Mouse (Mus musculus): Measurements from ENCODE around the gene Usp37. TPM values are rescaled to one million over a fixed set of nuclear protein-coding genes. Genes with fewer than 3 reads are reported as not detected.
"Not testable (repeated sequence)": the region's sequence is repeated elsewhere in the genome, so short reads cannot be mapped to it uniquely, and the experiment has no call there.

Gene Usp37
- polyA plus RNA-seq, 1 experiment from 2014 or later, result 28.1 TPM

GRCm38 (mm10) chr1:74524746-74525145 is 19.3 kb downstream of the Usp37 start:
- ATAC-seq (ENCODE audit: low FRiP score), result no peak
- no peak overlapping the region for H3K9ac ChIP-seq
- no peaks in the 10 kb centered on the region for H3K4me1 ChIP-seq (replicated peaks)
- no peaks in the 10 kb centered on the region for H3K9me3 ChIP-seq
- 93% methylated on average over 4 of the region's 4 CpGs for WGBS
- H3K4me3 ChIP-seq, result no peak overlapping the region
- no peak overlapping the region for H3K4me2 ChIP-seq
- no peaks in the 10 kb centered on the region for H3K27me3 ChIP-seq
- no peak overlapping the region for H3K27ac ChIP-seq
- peaks cover 88% of the 10 kb centered on the region for H3K36me3 ChIP-seq

GRCm38 (mm10) chr1:74519875-74520274 is 24.2 kb downstream of the Usp37 start:
- ATAC-seq (ENCODE audit: low FRiP score), result no peak
- no peak overlapping the region for H3K4me2 ChIP-seq
- H3K27ac ChIP-seq, result no peak overlapping the region
- no peaks in the 10 kb centered on the region for H3K4me1 ChIP-seq (replicated peaks)
- peaks cover 52% of the 10 kb centered on the region for H3K36me3 ChIP-seq
- H3K9me3 ChIP-seq, result no peaks in the 10 kb centered on the region
- no peaks in the 10 kb centered on the region for H3K27me3 ChIP-seq
- H3K4me3 ChIP-seq, result no peak overlapping the region
- H3K9ac ChIP-seq, result no peak overlapping the region

GRCm38 (mm10) chr1:74512999-74513398 is 31.1 kb downstream of the Usp37 start:
- not testable (repeated sequence) for H3K27ac ChIP-seq; H3K36me3 ChIP-seq; H3K27me3 ChIP-seq; ATAC-seq (ENCODE audit: low FRiP score); H3K4me3 ChIP-seq; H3K9ac ChIP-seq; H3K4me2 ChIP-seq; H3K9me3 ChIP-seq
- 93% methylated on average over 1 of the region's 1 CpGs for WGBS
- H3K4me1 ChIP-seq (replicated peaks), result peaks cover 14% of the 10 kb centered on the region

GRCm38 (mm10) chr1:74511306-74511705 is 32.8 kb downstream of the Usp37 start:
- Histone ChIP-seq H3K27me3 (no peaks in the 10 kb centered on the region), H3K9ac (no peak overlapping the region), H3K9me3 (no peaks in the 10 kb centered on the region), H3K27ac (no peak overlapping the region), H3K4me1 (replicated peaks) (peaks cover 29% of the 10 kb centered on the region), H3K36me3 (peaks cover 4% of the 10 kb centered on the region; the same call in 1 of the 2 replicates), H3K4me2 (no peak overlapping the region), H3K4me3 (no peak overlapping the region)
- ATAC-seq (ENCODE audit: low FRiP score), result no peak
- 96% methylated on average over 5 of the region's 5 CpGs for WGBS

GRCm38 (mm10) chr1:74507780-74508179 is 36.3 kb downstream of the Usp37 start:
- peak overlapping the region; percentile 90 for H3K4me2 ChIP-seq
- H3K36me3 ChIP-seq, result no peaks in the 10 kb centered on the region
- no peaks in the 10 kb centered on the region for H3K9me3 ChIP-seq
- no peak for ATAC-seq (ENCODE audit: low FRiP score)
- peak overlapping the region; percentile 92 for H3K4me3 ChIP-seq
- no peaks in the 10 kb centered on the region for H3K27me3 ChIP-seq
- no peak overlapping the region for H3K27ac ChIP-seq
- WGBS, result 100% methylated on average over 2 of the region's 2 CpGs
- peaks cover 42% of the 10 kb centered on the region for H3K4me1 ChIP-seq (replicated peaks)
- no peak overlapping the region for H3K9ac ChIP-seq

- 0% methylated on average over 30 of the region's 34 CpGs for WGBS
- Histone ChIP-seq H3K4me2 (peak overlapping the region; percentile 90), H3K27ac (peak overlapping the region; percentile 90), H3K9ac (peak overlapping the region; percentile 94), H3K4me1 (replicated peaks) (peaks cover 42% of the 10 kb centered on the region), H3K27me3 (no peaks in the 10 kb centered on the region), H3K36me3 (no peaks in the 10 kb centered on the region), H3K4me3 (peak overlapping the region; percentile 92), H3K9me3 (no peaks in the 10 kb centered on the region)
- ATAC-seq (ENCODE audit: low FRiP score), result no peak
Measured at GRCm38 (mm10) chr1:74506471-74506881, 37.6 kb downstream of the Usp37 start.

GRCm38 (mm10) chr1:74505721-74506464 is 38.2 kb downstream of the Usp37 start, which contains the start of gene Cnot9:
Gene Cnot9, plus strand, starts transcription at chr1:74506058.
- Histone ChIP-seq H3K4me1 (replicated peaks) (peaks cover 42% of the 10 kb centered on the region), H3K36me3 (no peaks in the 10 kb centered on the region), H3K27ac (peak within 1 kb of the TSS; percentile 90), H3K4me2 (peak within 1 kb of the TSS; percentile 90), H3K27me3 (no peaks in the 10 kb centered on the region), H3K4me3 (peak within 1 kb of the TSS; percentile 92), H3K9me3 (no peaks in the 10 kb centered on the region), H3K9ac (peak within 1 kb of the TSS; percentile 94)
- ATAC-seq (ENCODE audit: low FRiP score), result peak; percentile 100
- under 1% methylated on average over 61 of the region's 64 CpGs for WGBS

- Histone ChIP-seq H3K4me3 (peak overlapping the region; percentile 92), H3K4me1 (replicated peaks) (peaks cover 42% of the 10 kb centered on the region), H3K9ac (peak overlapping the region; percentile 79), H3K36me3 (no peaks in the 10 kb centered on the region), H3K9me3 (no peaks in the 10 kb centered on the region), H3K27ac (peak overlapping the region; percentile 67), H3K4me2 (peak overlapping the region; percentile 75), H3K27me3 (no peaks in the 10 kb centered on the region)
- ATAC-seq (ENCODE audit: low FRiP score), result no peak
- under 1% methylated on average over 22 of the region's 22 CpGs for WGBS
Measured at GRCm38 (mm10) chr1:74505393-74505720, 38.7 kb downstream of the Usp37 start.

- no peak for ATAC-seq (ENCODE audit: low FRiP score)
- 100% methylated on average over 1 of the region's 1 CpGs for WGBS
- Histone ChIP-seq H3K9me3 (no peaks in the 10 kb centered on the region), H3K4me1 (replicated peaks) (peaks cover 13% of the 10 kb centered on the region), H3K36me3 (peaks cover 10% of the 10 kb centered on the region), H3K27ac (no peak overlapping the region), H3K9ac (no peak overlapping the region), H3K27me3 (no peaks in the 10 kb centered on the region), H3K4me3 (no peak overlapping the region), H3K4me2 (no peak overlapping the region)
Measured at GRCm38 (mm10) chr1:74501106-74501505, 43.0 kb downstream of the Usp37 start.

- 97% methylated on average over 5 of the region's 5 CpGs for WGBS
- H3K4me1 ChIP-seq (replicated peaks), result no peaks in the 10 kb centered on the region
- no peak overlapping the region for H3K9ac ChIP-seq
- no peak overlapping the region for H3K4me2 ChIP-seq
- H3K27me3 ChIP-seq, result no peaks in the 10 kb centered on the region
- ATAC-seq (ENCODE audit: low FRiP score), result no peak
- H3K4me3 ChIP-seq, result no peak overlapping the region
- H3K9me3 ChIP-seq, result no peaks in the 10 kb centered on the region
- peaks cover 75% of the 10 kb centered on the region for H3K36me3 ChIP-seq
- H3K27ac ChIP-seq, result no peak overlapping the region
Measured at GRCm38 (mm10) chr1:74485792-74486191, 58.3 kb downstream of the Usp37 start.

GRCm38 (mm10) chr1:74460273-74460672 is 83.8 kb downstream of the Usp37 start:
- Histone ChIP-seq H3K4me2 (no peak overlapping the region), H3K4me3 (no peak overlapping the region), H3K9me3 (no peaks in the 10 kb centered on the region), H3K27ac (no peak overlapping the region), H3K27me3 (no peaks in the 10 kb centered on the region), H3K9ac (no peak overlapping the region), H3K36me3 (peaks cover 48% of the 10 kb centered on the region), H3K4me1 (replicated peaks) (no peaks in the 10 kb centered on the region)
- ATAC-seq (ENCODE audit: low FRiP score), result no peak
- WGBS, result 80% methylated on average over 2 of the region's 2 CpGs

GRCm38 (mm10) chr1:74452611-74453045 is 91.5 kb downstream of the Usp37 start:
- no peak overlapping the region for H3K4me2 ChIP-seq
- H3K9ac ChIP-seq, result no peak overlapping the region
- H3K36me3 ChIP-seq, result peaks cover 71% of the 10 kb centered on the region
- no peaks in the 10 kb centered on the region for H3K27me3 ChIP-seq
- H3K27ac ChIP-seq, result no peak overlapping the region
- 58% methylated on average over 4 of the region's 4 CpGs for WGBS
- no peaks in the 10 kb centered on the region for H3K9me3 ChIP-seq
- no peaks in the 10 kb centered on the region for H3K4me1 ChIP-seq (replicated peaks)
- no peak overlapping the region for H3K4me3 ChIP-seq
- ATAC-seq (ENCODE audit: low FRiP score), result no peak

GRCm38 (mm10) chr1:74444538-74444937 is 99.5 kb downstream of the Usp37 start:
- Histone ChIP-seq H3K36me3 (peaks cover 62% of the 10 kb centered on the region), H3K4me1 (replicated peaks) (no peaks in the 10 kb centered on the region), H3K9me3 (no peaks in the 10 kb centered on the region), H3K4me3 (no peak overlapping the region), H3K27ac (no peak overlapping the region), H3K4me2 (no peak overlapping the region), H3K9ac (no peak overlapping the region), H3K27me3 (no peaks in the 10 kb centered on the region)
- ATAC-seq (ENCODE audit: low FRiP score), result no peak
- WGBS, result 97% methylated on average over 2 of the region's 2 CpGs
